1 mouse cellular context compared by ENCODE assay signal in the genomic region with DNA sequence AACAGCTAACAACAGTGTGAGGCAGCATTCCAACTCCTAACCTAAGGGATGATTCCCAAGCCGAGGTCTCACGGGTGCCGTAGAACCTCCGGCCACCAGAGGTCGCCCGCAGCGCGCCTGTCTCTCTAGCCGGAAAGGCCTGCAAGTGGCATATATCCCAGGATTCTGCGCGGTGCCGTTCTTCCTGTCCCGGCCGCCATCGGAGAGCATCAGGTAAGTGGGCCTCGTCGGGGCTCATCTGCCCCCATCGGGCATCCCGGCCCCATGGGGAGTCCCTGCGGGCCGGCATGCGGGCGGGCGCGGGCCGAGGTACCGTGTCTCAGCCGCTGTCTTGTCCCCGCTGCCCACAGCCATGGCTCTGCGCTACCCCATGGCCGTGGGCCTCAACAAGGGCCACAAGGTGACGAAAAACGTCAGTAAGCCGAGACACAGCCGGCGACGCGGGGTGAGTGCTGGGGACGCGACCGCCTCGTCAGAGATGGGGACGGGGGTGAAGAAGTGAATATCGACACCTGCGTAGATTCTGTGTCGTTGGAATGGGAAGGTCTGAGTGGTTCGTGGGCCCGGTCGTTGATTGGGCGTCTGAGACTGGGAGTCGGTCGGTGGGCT.
TF ChIP-seq lines count a peak whose summit lies in the region.

A gene (plus strand): TSS at position 181 of the 609 bp plus-strand sequence.

TF ChIP-seq in CH12.LX, 34 proteins besides CTCF, POLR2A, EP300 and RAD21 (continued from another document):
- TF ChIP-seq MYC (IDR thresholded peaks at IDR 0.05; ENCODE audit: low read depth, low read length): peak; percentile 88; the same call in 1 of the 2 replicates
- TF ChIP-seq ZMIZ1 (IDR thresholded peaks at IDR 0.05; ENCODE audit: low read depth, low read length): peak; percentile 92
- TF ChIP-seq GABPA (IDR thresholded peaks at IDR 0.05; ENCODE audit: insufficient replicate concordance, low read depth, low read length): peak; percentile 96
- TF ChIP-seq POLR2AphosphoS2 (IDR thresholded peaks at IDR 0.05; ENCODE audit: low read depth, low read length): peak; percentile 90; the same call in 1 of the 2 replicates
- peak; percentile 83 for TF ChIP-seq NRF1 (IDR thresholded peaks at IDR 0.05; ENCODE audit: low read depth, low read length)
TF ChIP-seq in CH12.LX: peak in this region for 18.
